17 mouse cellular contexts compared by ENCODE assay signal in the genomic region with DNA sequence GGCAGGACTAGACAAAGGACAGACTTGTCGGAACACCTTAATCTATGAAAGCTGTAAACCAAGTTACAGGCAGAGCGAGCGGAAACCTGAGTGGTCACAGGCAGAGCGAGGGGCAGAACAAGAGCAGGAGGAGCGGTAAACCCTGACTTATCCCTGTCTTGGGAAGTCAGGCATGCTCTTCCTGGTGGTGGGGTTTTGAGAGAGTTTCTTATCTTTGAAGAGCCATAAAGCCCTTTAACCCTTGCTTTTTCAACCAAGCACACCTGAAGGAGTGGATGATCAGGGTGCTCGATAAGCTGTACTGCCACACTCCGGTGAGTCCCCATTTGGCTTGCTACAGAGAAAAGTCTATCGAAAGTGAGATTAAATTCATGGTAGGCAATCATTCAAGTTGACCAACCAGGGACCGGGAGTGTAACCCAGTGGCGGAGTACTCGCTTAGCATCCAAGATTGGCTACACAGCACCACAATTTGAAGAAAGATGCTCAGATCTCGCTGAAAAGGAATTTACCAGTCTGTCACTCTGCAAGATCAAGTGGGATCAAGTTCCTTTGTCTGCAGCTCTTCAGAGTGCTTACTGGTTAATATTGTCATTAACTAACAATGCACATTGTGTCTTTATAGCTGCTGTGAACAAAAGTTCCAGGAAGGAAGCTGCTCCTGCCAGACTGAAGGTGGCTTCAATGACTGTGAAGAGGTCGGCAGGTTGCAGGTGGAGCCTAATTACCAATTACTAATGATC.
"Had no signal": no experiment of that assay in that cellular context is flagged by ENCODE, and none has a peak within 500 bp of the region (broad histone marks: within the 10 kb centered on the region; RNA-seq: fewer than 3 reads in every experiment).

No protein-coding gene starts in this region.

- H3K9me3 ChIP-seq: limb, embryonic 10.5 days; limb, embryonic 13.5 days; liver, embryonic 12.5 days; liver, embryonic 15.5 days; lung, embryonic 15.5 days had no signal

- H3K27ac ChIP-seq: kidney, postnatal 0 days; layer of hippocampus, adult 2 months; limb, embryonic 10.5 days; limb, embryonic 13.5 days; liver, embryonic 12.5 days; liver, embryonic 15.5 days; lung, embryonic 15.5 days had no signal

- ATAC-seq: liver, embryonic 12.5 days had no signal

- H3K4me3 ChIP-seq: layer of hippocampus, adult 2 months; limb, embryonic 10.5 days; limb, embryonic 13.5 days; liver, embryonic 12.5 days; liver, embryonic 15.5 days; lung, embryonic 15.5 days had no signal

- DNase-seq: kidney, postnatal 25 days; layer of hippocampus, adult 9-11 months; liver; lung, adult 18-20 months; lung, postnatal 14 days; lung, postnatal 4 days; midbrain, embryonic 14.5 days; thymus, adult 18-20 months; thymus, postnatal 36 days had no signal

- H3K4me1 ChIP-seq: limb, embryonic 10.5 days; limb, embryonic 13.5 days; liver, embryonic 12.5 days; liver, embryonic 15.5 days; lung, embryonic 15.5 days had no signal

- H3K27me3 ChIP-seq: limb, embryonic 13.5 days; liver, embryonic 12.5 days; liver, embryonic 15.5 days; lung, embryonic 15.5 days had no signal

- H3K9ac ChIP-seq: limb, embryonic 13.5 days; liver, embryonic 12.5 days; liver, embryonic 15.5 days; lung, embryonic 15.5 days had no signal

- H3K36me3 ChIP-seq: limb, embryonic 10.5 days; limb, embryonic 13.5 days; liver, embryonic 12.5 days; liver, embryonic 15.5 days; lung, embryonic 15.5 days had no signal

- H3K4me2 ChIP-seq: limb, embryonic 13.5 days; liver, embryonic 12.5 days; liver, embryonic 15.5 days; lung, embryonic 15.5 days; midbrain, embryonic 11.5 days had no signal
